Mouse (Mus musculus): Measurements from ENCODE around the gene Dleu7. TPM values are rescaled to one million over a fixed set of nuclear protein-coding genes. Genes with fewer than 3 reads are reported as not detected.

The Dleu7 gene
- polyA plus RNA-seq (2016; fragmentation: Nextera tagmentation; extraction: Ambion mirVana), result 1.4 and 1.7 TPM in 2 replicates

- no peaks in the 10 kb centered on the region for H3K36me3 ChIP-seq
- peak within 1 kb of the TSS; percentile 60 for H3K4me3 ChIP-seq
- peaks cover 11% of the 10 kb centered on the region for H3K4me1 ChIP-seq (replicated peaks)
- peak; percentile 71 for ATAC-seq (ENCODE audit: insufficient number of reproducible peaks, low FRiP score)
- peak within 1 kb of the TSS; percentile 79 for H3K9ac ChIP-seq
- H3K27me3 ChIP-seq (replicated peaks), result peaks cover 5% of the 10 kb centered on the region; the same call in 1 of the 2 replicates
- 2% methylated on average over 60 of the region's 60 CpGs for WGBS
- H3K27ac ChIP-seq (ENCODE audit: poor library complexity, severe bottlenecking), result no peak within 1 kb of the TSS
- peak within 1 kb of the TSS; percentile 100 for H3K4me2 ChIP-seq
- H3K9me3 ChIP-seq (replicated peaks), result no peaks in the 10 kb centered on the region; the same call in 1 of the 2 replicates
Observed at GRCm38 (mm10) chr14:62292488-62293339, at the start of gene Dleu7, which contains the start of gene Rnaseh2b. TSS of gene Dleu7 (minus strand) at chr14:62293047. TSS of gene Rnaseh2b (plus strand) at chr14:62292589.

GRCm38 (mm10) chr14:62341887-62342642, 49.2 kb upstream of the Dleu7 start:
- Histone ChIP-seq H3K4me1 (replicated peaks) (peaks cover 33% of the 10 kb centered on the region), H3K9ac (peak overlapping the region; percentile 25; the same call in 1 of the 2 replicates), H3K36me3 (peaks cover 4% of the 10 kb centered on the region), H3K4me3 (no peak overlapping the region), H3K4me2 (peak overlapping the region; percentile 35), H3K27ac (ENCODE audit: poor library complexity, severe bottlenecking) (peak overlapping the region; percentile 57), H3K27me3 (replicated peaks) (no peaks in the 10 kb centered on the region), H3K9me3 (replicated peaks) (no peaks in the 10 kb centered on the region)
- WGBS, result 48% methylated on average over 8 of the region's 8 CpGs
- no peak for ATAC-seq (ENCODE audit: insufficient number of reproducible peaks, low FRiP score)

GRCm38 (mm10) chr14:62339196-62339595, 46.3 kb upstream of the Dleu7 start:
- WGBS, result 81% methylated on average over 1 of the region's 1 CpGs
- Histone ChIP-seq H3K27me3 (replicated peaks) (no peaks in the 10 kb centered on the region), H3K9me3 (replicated peaks) (no peaks in the 10 kb centered on the region), H3K4me1 (replicated peaks) (peaks cover 33% of the 10 kb centered on the region), H3K4me2 (no peak overlapping the region), H3K9ac (no peak overlapping the region), H3K36me3 (peaks cover 4% of the 10 kb centered on the region), H3K27ac (ENCODE audit: poor library complexity, severe bottlenecking) (no peak overlapping the region), H3K4me3 (no peak overlapping the region)
- ATAC-seq (ENCODE audit: insufficient number of reproducible peaks, low FRiP score), result no peak

DNA sequence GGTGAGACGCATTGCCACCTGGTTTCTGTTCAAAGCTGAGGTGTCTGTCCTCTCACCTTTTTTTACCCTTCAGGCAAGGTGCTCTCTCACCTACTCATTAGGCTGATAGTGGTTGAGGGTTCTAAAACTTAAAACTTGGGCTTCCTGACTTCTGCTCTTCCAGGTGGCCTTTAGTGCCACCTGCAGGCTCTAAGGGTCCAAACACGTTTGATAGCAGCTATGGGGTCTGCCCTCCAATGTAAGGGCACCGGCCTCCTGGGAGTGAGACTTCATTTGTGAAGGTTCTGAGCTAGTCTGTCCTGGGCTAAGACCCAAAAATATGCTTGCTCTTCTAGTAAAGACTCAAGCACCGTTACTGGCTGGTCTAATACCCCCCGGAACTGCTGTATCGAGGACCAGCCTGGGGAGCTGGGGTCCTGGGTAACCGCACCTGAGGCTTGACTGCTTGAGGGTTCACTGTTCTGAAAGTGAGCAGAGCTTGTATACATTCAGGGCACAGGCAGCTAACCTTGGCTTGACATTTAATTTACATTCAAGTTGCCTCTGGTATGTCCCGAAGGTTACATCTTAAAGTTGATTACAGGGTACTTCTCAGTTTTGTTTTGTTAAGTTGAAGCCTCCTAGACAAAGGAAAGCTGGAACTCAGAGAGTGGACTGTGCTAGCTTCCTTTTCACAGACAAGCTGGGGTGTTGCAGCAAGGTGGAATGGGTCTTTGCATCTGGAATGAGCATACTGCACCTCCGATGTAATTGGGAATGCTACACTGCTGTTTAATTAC, 41.3 kb upstream of the Dleu7 start:
- no peak overlapping the region for H3K27ac ChIP-seq (ENCODE audit: poor library complexity, severe bottlenecking)
- H3K4me2 ChIP-seq, result no peak overlapping the region
- peaks cover 1% of the 10 kb centered on the region for H3K36me3 ChIP-seq
- no peak overlapping the region for H3K9ac ChIP-seq
- ATAC-seq (ENCODE audit: insufficient number of reproducible peaks, low FRiP score), result no peak
- H3K4me3 ChIP-seq, result no peak overlapping the region
- H3K4me1 ChIP-seq (replicated peaks), result peaks cover 20% of the 10 kb centered on the region
- no peaks in the 10 kb centered on the region for H3K9me3 ChIP-seq (replicated peaks)
- WGBS, result 75% methylated on average over 9 of the region's 9 CpGs
- H3K27me3 ChIP-seq (replicated peaks), result no peaks in the 10 kb centered on the region

DNA sequence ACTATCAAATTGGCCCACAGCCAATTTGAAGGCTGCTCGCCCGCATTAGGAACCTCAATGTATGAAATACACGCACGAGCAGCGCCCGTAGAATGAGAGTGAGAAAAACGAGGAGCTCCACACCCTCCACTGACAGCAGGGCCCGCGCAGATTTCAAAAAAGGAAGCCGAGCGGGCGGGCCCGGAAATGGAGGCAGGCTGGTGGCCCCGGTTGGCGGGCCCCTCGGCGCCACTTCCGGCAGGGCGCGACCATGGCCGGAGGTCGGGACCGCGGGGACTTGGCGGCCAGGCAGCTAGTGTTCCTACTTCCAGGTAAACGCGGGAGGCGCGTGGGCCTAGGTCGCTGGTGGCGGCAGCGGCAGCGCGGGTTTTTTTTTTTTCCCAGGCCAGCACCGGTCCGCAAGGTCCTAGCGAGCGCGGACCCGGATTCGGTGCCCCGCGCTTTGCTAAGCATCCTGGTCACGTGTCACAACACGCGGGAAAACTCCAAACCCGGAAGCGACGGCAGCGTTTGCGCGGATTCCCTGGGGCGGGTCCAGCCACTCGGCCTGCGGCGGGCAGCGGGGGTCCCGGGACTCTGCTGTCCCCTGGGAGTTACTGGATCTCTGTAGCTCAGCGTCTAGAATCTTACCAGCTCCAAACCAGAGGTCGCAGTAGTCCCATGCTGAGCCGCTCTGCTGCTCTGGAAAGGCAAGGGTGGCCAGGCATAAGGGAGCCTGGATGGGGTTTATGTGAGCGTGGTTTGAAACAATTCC, 39.2 kb upstream of the Dleu7 start:
- Histone ChIP-seq H3K36me3 (no peaks in the 10 kb centered on the region), H3K9me3 (replicated peaks) (no peaks in the 10 kb centered on the region), H3K27ac (ENCODE audit: poor library complexity, severe bottlenecking) (peak overlapping the region; percentile 85), H3K27me3 (replicated peaks) (no peaks in the 10 kb centered on the region), H3K4me3 (peak overlapping the region; percentile 90), H3K4me1 (replicated peaks) (peaks cover 22% of the 10 kb centered on the region), H3K4me2 (peak overlapping the region; percentile 90), H3K9ac (peak overlapping the region; percentile 88)
- ATAC-seq (ENCODE audit: insufficient number of reproducible peaks, low FRiP score), result peak; percentile 84
- WGBS, result under 1% methylated on average over 62 of the region's 62 CpGs

GRCm38 (mm10) chr14:62331457-62331856, 38.6 kb upstream of the Dleu7 start:
- H3K27ac ChIP-seq (ENCODE audit: poor library complexity, severe bottlenecking), result peak overlapping the region; percentile 85; the same call in 1 of the 2 replicates

GRCm38 (mm10) chr14:62329631-62330030, 36.8 kb upstream of the Dleu7 start:
- no peaks in the 10 kb centered on the region for H3K9me3 ChIP-seq (replicated peaks)
- H3K4me1 ChIP-seq (replicated peaks), result peaks cover 30% of the 10 kb centered on the region
- H3K9ac ChIP-seq, result no peak overlapping the region
- H3K4me2 ChIP-seq, result no peak overlapping the region
- no peaks in the 10 kb centered on the region for H3K36me3 ChIP-seq
- 77% methylated on average over 3 of the region's 3 CpGs for WGBS
- H3K27ac ChIP-seq (ENCODE audit: poor library complexity, severe bottlenecking), result no peak overlapping the region
- H3K27me3 ChIP-seq (replicated peaks), result no peaks in the 10 kb centered on the region
- H3K4me3 ChIP-seq, result no peak overlapping the region
- ATAC-seq (ENCODE audit: insufficient number of reproducible peaks, low FRiP score), result no peak

More at GRCm38 (mm10) chr14:62331457-62331856, 38.6 kb upstream of the Dleu7 start:
- peak overlapping the region; percentile 88 for H3K9ac ChIP-seq
- H3K4me2 ChIP-seq, result peak overlapping the region; percentile 90
- no peaks in the 10 kb centered on the region for H3K27me3 ChIP-seq (replicated peaks)
- H3K36me3 ChIP-seq, result no peaks in the 10 kb centered on the region
- ATAC-seq (ENCODE audit: insufficient number of reproducible peaks, low FRiP score), result no peak; the same call in 1 of the 2 replicates
- peak overlapping the region; percentile 90 for H3K4me3 ChIP-seq
- H3K4me1 ChIP-seq (replicated peaks), result peaks cover 28% of the 10 kb centered on the region
- H3K9me3 ChIP-seq (replicated peaks), result no peaks in the 10 kb centered on the region
- 22% methylated on average over 6 of the region's 6 CpGs for WGBS

GRCm38 (mm10) chr14:62328606-62329005, 35.8 kb upstream of the Dleu7 start:
- H3K4me1 ChIP-seq (replicated peaks), result peaks cover 25% of the 10 kb centered on the region
- no peaks in the 10 kb centered on the region for H3K9me3 ChIP-seq (replicated peaks)
- 42% methylated on average over 6 of the region's 6 CpGs for WGBS
- no peaks in the 10 kb centered on the region for H3K36me3 ChIP-seq
- no peak overlapping the region for H3K4me2 ChIP-seq
- H3K9ac ChIP-seq, result no peak overlapping the region
- H3K4me3 ChIP-seq, result no peak overlapping the region
- no peak overlapping the region for H3K27ac ChIP-seq (ENCODE audit: poor library complexity, severe bottlenecking)
- no peak for ATAC-seq (ENCODE audit: insufficient number of reproducible peaks, low FRiP score)
- H3K27me3 ChIP-seq (replicated peaks), result no peaks in the 10 kb centered on the region

GRCm38 (mm10) chr14:62327171-62327570, 34.3 kb upstream of the Dleu7 start:
- Histone ChIP-seq H3K27me3 (replicated peaks) (no peaks in the 10 kb centered on the region), H3K9me3 (replicated peaks) (no peaks in the 10 kb centered on the region), H3K4me3 (no peak overlapping the region), H3K4me2 (no peak overlapping the region), H3K36me3 (no peaks in the 10 kb centered on the region), H3K9ac (no peak overlapping the region), H3K4me1 (replicated peaks) (peaks cover 18% of the 10 kb centered on the region), H3K27ac (ENCODE audit: poor library complexity, severe bottlenecking) (no peak overlapping the region)
- ATAC-seq (ENCODE audit: insufficient number of reproducible peaks, low FRiP score), result no peak
- 38% methylated on average over 2 of the region's 2 CpGs for WGBS

GRCm38 (mm10) chr14:62326026-62326425, 33.2 kb upstream of the Dleu7 start:
- WGBS, result 73% methylated on average over 3 of the region's 3 CpGs
- Histone ChIP-seq H3K4me3 (no peak overlapping the region), H3K4me2 (no peak overlapping the region)

More at GRCm38 (mm10) chr14:62326026-62326425, 33.2 kb upstream of the Dleu7 start:
- Histone ChIP-seq H3K9me3 (replicated peaks) (no peaks in the 10 kb centered on the region), H3K36me3 (no peaks in the 10 kb centered on the region), H3K4me1 (replicated peaks) (peaks cover 13% of the 10 kb centered on the region), H3K9ac (no peak overlapping the region), H3K27ac (ENCODE audit: poor library complexity, severe bottlenecking) (no peak overlapping the region), H3K27me3 (replicated peaks) (no peaks in the 10 kb centered on the region)
- no peak for ATAC-seq (ENCODE audit: insufficient number of reproducible peaks, low FRiP score)

All from heart, embryonic 12.5 days (tissue).